Mouse (Mus musculus) telencephalon, adult 2 months (tissue): ENCODE results near the gene Stk11.

Source experiments
- DNase-seq: peaks from one replicate; pipeline ENCODE4 v3.0.0-alpha.2; 2011; ENCODE audit warnings: low read depth, low spot score

Gene Stk11

DNA sequence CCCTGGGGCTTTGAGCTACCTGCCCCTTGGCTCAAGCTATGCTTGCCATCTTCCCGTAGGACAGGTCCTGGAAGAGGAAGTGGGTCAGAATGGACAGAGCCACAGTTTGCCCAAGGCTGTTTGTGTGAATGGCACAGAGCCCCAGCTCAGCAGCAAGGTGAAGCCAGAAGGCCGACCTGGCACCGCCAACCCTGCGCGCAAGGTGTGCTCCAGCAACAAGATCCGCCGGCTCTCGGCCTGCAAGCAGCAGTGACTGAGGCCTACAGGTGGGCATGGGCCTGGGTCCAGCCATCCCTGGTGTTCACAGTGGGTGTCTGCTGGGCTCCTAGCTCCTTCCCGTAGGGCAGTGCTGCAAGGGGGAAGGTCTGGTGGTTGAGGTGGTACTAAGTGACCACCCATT, 14.2 kb downstream of the Stk11 start:
- DNase-seq, result no peak

DNA sequence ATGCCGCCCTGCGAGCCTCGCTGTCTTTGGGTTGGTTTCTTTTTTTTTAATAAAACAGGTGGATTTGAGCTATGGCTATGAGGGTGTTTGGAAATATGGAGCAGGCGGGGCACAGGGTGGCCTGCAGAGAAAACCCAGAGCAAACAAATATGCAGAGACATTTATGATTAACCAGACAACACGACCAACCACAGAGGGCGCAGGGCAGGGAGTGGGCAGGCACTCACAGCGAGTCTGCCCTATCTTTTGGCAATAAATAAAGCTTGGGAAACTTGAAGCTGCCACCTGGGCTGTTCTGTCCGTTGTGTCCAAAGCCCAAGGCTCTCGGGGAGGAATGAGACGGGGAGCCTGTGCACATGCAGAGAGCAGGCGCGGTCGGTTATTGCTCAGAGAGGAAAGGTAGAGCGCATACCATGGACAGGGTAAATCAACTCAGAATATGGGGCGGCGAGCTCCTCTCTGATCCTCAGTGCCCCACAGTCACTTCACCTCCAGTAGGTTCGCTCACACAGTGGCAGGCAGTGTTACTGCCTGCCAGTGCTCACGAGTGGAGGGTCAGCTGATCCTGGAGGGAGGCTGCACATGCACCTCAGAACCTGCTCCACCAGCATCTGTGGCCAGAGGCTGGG, 14.9 kb downstream of the Stk11 start:
- DNase-seq, result no peak

DNA sequence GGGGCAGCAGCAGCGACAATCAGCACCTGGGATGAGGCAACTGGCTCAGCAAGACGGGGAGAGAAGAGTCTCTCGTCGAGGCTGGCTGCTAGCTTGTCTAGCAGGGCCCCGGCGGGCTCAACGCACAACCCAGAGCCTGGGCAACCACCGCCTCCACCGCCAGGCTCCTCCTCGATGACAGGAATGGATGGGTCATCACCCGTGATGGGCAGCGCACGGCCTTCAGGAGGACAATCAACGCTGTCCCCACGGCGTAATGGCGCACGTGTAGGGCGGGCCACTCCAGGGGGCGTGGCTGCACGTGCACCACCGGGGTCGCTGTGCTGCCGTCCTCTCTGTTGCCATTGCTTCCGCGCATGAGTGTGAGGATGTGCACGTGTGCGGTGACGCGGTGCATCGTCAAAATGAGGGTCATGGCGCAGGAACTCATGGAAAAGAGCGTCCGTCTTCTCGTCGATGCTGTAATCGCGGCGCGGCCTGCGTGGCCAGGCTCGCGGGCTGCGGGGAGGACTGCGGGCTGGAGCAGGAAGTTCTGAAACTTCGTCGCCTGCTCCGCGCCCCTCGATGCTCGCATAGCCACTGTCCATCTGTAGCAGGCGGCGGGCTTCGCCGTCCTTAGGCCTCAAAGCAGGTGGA, 15.8 kb downstream of the Stk11 start:
- no peak for DNase-seq

DNA sequence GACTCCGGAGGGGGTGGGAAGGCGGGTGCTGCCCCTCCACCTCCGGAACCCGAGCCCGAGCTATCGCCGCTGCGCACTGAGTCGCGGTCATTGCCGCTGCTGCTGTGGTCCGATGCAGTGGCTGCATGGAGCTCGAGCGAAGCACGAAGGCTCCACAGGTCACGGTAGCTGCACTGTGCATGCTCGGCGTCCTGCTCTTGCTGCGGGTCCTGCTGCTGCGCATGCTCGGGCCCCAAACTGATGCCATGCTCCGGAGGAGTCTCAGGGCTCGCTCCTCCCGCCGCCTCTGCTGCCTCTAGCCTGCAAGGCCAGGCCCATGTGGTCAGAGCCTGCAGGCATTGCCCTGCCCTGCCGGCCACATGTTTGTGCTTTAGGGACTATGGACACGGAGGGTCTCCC, 16.3 kb downstream of the Stk11 start:
- no peak for DNase-seq

DNA sequence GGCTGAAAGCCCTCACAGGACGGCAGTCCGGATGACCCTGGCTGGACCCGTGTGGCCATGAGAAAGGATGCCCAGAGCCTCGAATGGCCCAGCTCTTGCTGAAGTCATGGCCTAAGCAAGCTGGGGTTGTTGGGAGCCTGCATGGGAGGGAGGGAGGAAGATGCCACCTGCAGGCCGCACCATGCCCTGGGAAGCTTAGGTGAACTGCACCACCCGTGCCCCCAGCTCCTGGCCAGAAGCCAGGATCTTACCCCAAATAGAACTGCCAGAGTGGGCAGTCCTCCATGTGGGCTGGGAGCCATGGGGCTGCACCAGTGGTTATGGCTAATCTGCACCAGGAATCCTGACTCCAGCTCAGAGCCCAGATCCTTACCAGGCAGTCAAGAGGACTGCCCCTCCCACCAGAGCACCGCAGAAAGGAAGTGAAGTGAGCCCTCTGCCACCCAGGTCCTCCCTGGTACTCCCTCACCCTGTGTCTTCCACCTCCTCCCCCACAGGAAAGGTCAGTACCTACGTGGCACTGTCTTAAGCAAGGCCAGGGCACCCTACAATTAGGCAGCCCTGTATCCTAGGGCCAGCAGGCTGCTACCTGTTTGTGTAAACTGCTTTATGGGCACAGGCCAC, 17.7 kb downstream of the Stk11 start:
- DNase-seq, result no peak

DNA sequence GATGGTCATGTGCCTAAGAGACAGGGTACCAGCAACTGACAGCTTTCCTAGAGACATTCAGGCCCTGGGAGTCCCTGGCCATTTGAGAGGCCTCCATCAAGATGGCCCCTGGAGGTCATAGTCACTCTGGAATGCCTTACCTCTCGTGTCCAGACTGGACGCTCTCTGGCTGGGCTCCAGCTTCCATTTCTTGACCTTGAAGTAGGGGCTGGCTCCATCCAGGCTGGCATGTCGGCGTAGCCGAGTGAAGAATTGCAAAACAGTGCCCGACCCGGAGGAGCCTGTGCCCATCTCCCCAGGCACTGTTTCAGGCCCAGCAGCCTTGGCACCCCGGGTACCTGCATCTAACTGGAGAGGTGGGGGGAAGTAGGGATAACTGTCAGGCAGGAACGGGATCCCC, 18.8 kb downstream of the Stk11 start:
- no peak for DNase-seq

DNA sequence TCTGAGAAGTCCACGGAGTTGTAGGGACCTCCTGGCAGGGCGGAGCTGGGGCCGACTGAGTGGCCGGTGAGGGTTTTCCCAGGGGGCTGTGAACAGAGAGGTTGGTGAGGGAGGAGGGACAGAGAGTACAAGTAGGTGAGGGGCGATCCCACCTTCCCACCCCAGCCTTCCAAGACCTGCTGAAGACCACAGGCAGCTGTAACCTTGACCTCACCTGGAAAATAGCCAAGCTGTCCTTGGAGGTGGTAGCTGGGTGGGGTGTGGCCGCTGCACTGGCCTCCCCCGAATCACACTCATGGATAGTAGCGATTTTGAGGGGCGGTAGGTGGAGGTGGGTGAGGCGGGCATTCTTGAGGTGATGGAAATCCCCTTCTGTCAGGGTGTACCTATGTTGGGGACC, 19.6 kb downstream of the Stk11 start:
- no peak for DNase-seq

DNA sequence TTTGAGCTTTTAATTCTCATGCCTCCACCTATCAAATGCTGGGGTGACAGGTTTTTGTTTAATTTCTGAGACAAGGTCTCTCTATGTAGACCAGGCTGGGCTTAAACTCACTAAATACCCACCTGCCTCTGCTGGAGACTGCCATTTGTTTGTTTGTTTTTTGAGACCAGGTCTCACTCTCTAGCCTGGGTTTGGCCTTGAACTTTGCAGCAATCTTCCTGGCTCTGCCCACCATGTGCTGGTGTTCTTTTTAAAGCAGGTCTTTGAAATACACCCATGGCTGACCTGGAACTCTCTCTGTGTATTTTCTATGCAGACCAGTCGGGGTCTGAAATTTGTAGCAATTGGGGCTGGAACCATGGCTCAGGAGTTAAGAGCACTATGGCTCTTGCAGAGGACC, 20.0 kb downstream of the Stk11 start:
- DNase-seq, result no peak

DNA sequence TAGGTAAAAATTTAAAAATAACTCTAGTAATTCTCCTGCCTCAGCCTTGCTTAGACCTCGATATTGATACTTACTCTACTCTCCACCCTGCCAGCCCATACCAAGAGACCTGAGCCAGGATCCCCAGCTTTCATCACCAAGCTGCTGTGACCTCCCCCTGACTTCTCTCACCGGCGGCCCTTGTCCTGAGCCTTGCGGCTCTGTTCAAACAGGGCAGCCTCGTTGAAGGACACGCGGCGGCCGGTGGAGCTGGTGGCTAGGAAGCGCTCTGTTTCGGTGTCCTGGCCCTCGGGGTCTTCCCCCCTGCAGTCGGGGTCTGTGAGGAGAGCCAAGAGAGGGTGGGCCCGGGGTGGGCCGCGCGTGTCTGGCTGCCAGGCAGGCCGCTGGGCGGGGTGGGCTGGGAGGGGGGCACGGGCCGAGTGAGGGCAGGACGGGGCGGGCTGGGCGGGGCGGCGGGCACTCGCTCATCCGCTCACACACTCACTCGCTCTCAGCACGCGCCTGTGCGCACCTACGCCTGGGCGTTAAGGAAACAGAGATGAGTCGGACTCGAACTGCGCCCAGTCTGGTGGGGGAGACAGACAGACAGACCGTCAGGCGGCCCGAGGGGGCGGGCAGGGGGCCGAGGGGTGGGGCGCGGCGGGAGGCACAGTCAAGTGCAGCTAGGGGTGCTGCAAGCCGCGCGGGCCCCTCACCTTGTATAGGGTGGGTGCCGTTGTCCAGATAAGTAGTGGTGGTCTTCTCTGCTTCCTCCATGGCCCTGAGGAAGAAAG, 20.8 kb downstream of the Stk11 start:
- no peak for DNase-seq

DNA sequence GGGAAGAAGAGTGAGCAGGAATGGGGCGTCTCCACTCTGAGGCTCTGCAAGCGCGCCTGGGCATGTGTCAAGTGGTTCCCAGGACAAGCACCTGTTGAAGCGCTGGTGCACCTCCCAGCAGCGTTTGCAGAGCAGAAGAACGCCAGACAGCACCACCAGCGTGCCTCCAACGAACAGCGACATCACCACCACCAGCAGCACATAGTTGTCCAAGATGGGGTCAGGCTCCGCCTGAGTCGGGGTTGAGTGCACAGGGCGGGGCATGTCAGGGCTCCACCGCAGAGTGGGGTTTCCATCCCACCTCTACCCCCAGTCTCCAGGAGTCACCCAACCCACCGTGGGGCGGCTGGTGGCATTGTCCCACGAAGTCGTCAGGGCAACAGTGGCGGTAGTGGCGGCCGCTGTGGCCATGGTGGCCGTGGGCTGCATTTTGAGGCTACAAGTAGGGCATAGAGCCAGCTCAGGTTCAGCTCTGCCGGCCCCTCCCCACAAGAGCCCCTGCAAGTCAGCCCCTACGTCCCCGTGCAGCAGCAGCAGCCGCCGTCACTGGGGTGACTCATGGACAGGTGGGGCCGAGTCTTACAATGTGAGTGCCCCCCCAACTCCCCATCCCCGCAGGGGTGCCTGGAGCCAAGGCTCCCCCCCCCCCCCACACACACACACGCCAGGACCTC, 21.5 kb downstream of the Stk11 start:
- no peak for DNase-seq

DNA sequence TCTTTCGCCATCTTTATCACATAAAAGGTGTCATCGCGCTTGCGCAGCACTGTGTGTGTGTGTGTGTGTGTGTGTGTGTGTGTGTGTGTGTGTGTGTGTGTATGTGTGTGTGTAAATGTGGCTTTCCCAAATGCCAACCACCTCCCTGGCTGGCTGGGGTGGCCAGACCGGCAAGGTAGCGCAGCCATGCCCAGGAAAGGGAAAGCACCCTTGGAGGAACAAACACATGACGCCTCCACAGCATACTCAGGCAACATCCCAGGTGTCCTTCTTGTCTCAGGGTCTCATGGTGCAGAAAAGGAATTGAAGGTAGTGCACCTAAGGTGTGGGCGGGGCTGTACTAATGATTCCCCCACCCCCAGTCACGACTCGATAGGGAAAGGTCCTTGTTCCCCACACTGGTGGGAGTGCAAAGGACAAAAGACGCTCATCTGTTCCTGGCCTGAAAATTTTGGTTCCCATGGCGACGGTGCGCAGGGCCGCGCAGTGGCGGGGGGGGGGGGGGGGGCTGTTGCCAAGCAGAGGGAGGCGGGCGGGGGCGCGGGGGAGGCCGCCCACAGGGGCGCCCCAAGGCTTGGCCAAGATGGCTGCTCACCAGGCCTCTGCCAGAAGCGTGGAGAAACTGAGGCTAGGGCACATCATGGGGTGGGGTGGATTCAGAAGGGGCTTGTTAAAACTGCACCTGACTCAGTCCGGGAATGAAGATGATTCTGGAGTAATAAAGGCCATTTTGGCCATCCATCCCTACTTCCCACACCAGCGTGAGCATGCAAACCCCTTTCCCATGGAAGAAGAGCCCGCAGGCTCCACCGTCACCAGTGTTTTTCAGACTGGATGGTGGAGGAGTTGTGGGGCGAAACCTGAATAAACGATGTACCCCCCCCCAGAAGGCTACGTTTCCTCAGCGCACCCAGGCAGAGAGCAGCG, 22.3 kb downstream of the Stk11 start:
- no peak for DNase-seq

DNA sequence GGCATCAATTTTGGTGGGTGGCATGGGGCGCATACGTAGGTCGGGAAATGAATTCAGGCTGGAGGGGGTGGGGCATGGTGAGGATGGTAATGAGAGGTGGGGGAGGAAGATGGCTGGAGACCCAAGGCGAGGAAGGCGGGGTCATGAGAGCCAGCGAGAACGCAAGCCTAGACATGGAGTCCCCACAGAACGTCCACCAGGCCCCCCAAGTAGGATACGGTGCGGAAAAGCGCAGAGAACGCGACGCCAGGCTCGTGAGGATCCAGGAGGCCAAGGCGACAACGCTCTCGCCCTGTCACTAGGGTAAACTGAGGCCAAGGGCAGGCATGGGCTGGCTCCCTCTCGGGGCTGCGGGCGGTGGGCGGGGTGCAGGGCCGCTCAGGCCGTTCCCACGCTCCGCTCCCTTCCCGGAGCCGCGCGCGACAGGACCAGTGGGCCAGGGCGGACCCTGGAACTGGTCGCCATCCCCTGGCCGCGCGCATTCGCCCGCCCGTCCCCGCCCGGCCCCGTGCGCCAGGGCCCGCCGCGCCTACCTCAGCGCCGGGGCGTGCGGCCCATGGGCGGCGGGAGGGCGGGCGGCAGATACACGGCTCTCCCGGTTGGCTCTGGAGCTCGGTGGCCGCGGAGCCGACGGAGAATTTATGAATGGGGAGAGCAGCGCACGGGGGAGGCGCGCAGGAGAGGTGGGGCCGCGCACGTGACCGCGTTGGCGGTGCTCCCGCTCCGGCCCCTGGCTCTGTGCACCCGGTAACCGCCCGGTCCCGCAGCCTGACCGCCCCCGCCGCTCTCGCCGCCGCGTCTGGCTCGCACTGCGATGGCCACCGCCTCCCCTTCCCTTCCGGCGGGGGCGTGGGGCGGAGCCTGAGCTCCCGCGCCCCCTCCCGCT, 23.2 kb downstream of the Stk11 start, which contains the start of gene Atp5d:
Gene Atp5d (plus strand): TSS at position 80 of the 886 bp plus-strand sequence.
- DNase-seq, result no peak

DNA sequence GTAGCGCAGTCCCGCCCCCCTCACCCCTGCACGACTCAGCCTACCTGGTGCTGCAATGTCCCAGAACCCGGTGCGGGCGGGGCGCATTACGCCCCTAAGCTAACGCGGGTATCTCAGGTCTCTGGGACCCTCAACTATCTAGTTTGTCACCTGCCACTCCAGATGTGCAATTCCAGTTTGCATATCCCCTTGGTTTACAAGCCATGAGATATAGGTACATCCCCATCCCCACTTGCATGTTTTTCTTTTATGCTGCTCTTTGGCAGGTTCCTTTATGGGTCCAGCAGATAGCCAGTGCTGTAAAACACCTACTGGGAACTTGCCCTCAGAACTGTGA, 23.8 kb downstream of the Stk11 start:
- DNase-seq, result no peak

DNA sequence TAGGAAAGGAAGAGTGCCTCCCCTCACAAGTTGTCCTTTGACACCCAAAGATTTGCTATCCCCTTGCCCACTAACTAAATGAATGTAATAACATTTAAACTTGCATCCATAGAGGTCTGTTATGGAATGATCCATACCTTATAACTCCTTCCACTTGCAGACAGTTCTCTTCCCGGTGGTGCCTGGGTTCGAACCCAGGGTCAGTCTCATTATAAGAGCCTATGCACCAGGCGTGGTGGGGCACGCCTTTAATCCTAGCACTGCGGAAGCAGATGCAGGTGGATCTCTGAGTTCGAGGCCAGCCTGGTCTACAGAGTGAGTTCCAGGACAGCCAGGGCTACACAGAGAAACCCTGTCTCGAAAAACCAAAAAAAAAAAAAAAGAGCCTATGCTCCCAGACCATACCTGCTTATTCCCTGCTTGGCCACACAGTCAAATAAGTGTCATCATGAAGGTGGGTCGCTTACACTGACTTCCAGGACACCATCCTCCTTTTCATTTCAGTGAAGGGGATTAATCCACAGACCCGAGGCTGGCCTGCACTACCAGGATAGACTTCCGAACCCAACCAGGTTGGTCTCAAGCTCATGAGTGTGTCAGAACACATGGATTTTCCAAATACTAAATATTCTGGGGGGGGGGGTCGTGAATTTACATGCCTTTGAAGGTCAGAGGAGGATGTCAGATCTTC, 24.5 kb downstream of the Stk11 start:
- no peak for DNase-seq

DNA sequence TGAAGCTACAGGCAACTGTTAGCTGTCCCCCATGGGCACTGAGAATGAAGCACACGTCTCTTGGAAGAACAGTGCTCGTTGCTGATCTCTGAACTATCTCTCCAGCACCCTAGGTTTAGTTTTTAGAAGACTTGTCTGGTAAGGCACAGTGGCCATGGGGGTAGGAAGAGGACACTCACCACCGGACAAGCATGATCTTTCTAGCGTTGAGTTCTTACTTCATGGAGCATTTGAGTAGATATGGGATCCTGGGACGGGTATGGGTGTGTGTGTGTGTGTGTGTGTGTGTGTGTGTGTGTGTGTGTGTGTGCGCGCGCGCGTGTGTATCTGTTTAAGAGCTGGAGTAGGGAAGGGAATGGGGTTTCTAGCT, 25.0 kb downstream of the Stk11 start, which contains the start of gene Cbarp:
Gene Cbarp (minus strand): TSS at position 170 of the 370 bp plus-strand sequence.
- DNase-seq, result no peak

DNA sequence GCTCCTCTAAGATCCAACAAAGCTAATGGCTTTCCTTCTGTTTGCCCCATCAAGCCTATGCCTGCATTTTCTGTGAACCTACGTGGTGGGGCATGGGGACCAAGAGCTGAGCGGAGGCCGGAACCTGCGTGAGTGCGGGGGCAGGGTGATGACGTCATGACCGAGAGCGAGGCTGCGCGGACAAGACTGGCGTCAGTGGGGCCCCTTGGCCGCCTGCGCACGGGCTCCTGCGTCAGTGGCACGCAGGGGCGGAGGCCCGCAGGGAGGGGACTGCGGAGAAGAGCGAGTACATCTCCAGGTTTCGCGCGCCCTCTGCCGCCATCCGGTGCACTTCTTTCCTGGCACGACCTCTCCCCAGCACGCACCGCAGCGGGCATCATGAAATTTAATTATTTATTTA, 25.6 kb downstream of the Stk11 start:
- DNase-seq, result peak; percentile 96

DNA sequence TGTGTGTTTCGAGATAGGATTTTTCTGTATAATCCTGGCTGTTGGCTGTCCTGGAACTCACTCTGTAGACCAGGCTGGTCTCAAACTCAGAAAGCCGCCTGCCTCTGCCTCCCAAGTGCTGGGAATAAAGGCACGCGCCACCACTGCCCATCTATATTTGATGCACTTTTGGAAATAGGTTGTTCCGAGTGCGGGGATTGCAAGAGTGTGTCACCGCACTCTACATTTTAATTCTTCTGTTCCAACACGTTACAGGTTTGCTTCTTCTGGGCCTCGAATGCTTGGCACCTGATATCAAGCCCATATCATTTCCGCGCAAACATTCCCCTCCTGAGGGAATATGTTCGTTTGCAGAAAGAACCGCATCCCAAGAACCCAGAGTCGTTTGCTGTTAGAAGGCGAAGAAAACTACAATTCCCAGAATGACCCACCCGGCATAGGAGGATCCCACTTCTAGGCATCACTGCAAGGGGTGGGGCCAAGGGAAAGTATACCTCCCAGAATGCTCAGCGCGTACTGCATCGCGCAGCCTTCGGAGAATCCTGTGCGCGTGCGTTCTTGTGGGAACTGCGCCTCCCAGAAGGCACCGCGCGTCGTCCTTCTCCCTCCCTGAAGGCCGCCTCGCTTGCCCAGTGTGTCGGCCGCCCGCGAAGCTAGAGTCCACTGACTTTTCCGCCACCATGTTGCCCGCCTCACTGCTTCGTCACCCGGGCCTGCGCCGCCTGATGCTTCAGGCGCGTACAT, 26.4 kb downstream of the Stk11 start:
- DNase-seq, result peak; percentile 99

DNA sequence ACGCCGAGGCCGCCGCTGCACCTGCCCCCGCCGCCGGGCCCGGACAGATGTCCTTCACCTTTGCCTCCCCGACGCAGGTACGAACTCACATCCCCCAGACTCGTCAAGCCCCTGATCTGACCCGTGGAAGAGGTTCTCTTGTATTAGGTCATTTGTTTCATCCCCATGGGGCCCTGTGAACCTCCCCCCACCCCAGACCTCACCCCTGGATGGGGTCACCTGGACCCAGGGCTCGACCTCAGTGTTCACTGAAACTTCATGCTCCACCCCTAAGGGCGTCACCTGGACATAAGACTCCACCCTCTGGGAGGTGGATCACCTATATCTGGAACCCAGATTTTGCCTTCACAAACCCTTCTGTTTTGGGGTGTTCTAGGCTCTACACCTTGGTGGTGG, 26.9 kb downstream of the Stk11 start:
- DNase-seq, result no peak

DNA sequence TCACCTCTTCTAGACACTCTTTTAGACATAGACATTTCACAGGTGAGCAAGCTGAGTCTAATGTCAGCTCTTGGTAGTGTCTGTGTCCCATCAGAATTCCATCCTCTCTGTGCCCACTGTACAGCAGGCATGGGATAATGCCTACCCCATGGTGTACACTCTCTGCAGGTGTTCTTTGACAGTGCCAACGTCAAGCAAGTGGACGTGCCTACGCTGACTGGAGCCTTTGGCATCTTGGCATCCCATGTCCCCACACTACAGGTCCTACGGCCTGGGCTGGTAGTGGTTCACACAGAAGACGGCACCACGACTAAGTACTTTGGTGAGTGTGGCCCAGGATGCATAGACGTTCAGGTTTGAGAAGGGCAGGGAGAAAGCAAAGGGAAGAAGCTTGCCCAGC, 28.1 kb downstream of the Stk11 start:
- DNase-seq, result no peak
